Mouse (Mus musculus) spleen, adult 2 months (tissue): ENCODE data around the gene Stx8.

Source experiments
- CTCF ChIP-seq: fragments of 200-500 bp; IDR thresholded peaks from 2 replicates; pipeline ENCODE4 v1.5.1; 2011; ENCODE audit warnings: mild to moderate bottlenecking, inconsistent platforms; ENCODE audit not compliant: insufficient read depth, insufficient read length, insufficient replicate concordance; ENCODE audit errors: extremely low read depth
- POLR2A ChIP-seq: fragments of 200-500 bp; IDR thresholded peaks from 2 replicates; pipeline ENCODE4 v1.6.1; 2011; ENCODE audit warnings: low read depth, low read length, inconsistent platforms

DNA sequence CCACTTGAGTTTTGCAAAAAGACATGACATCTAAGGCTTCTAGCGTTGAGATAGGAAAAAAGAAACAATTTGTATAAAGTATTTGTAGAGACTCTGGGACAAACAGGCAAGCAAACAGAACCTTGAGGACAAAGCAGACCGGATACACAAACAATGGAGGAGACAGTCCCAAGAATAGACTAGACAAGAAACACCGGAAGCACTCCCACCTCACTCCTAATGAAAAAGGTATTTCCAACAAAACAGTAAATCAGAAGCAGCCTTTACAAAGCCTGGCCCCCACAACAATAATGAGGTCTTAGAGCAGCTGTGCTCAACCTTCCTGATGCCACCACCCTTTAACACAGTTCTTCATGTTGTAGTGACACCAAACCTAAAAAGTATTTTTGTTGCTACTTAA, 48.9 kb upstream of the Stx8 start:
- no peak for TF ChIP-seq POLR2A
- TF ChIP-seq CTCF: no peak
